Mouse (Mus musculus): ENCODE data around the gene Try10.
"Not testable (repeated sequence)": the region's sequence is repeated elsewhere in the genome, so short reads cannot be mapped to it uniquely, and the experiment has no call there.

The Try10 gene

GRCm38 (mm10) chr6:41353932-41354331 is at the start of gene Try10:
Gene Try10, plus strand, starts transcription at chr6:41354105.
- DNase-seq (ENCODE audit: extremely low read depth, insufficient read length, low spot score): no peak

- DNase-seq (ENCODE audit: extremely low read depth, insufficient read length, low spot score): not testable (repeated sequence)
These were observed 37.2 kb upstream of the Try10 start, which contains the start of gene Try5 for GRCm38 (mm10) chr6:41316741-41317140. Gene Try5, minus strand, starts transcription at chr6:41316841.

GRCm38 (mm10) chr6:41373772-41374171 is 19.9 kb downstream of the Try10 start:
- not testable (repeated sequence) for DNase-seq (ENCODE audit: extremely low read depth, insufficient read length, low spot score)

GRCm38 (mm10) chr6:41377578-41377977 is 23.7 kb downstream of the Try10 start, which contains the start of gene Prss3:
Gene Prss3, minus strand, starts transcription at chr6:41377678.
- DNase-seq (ENCODE audit: extremely low read depth, insufficient read length, low spot score): not testable (repeated sequence)

- DNase-seq (ENCODE audit: extremely low read depth, insufficient read length, low spot score): no peak
These were observed 32.9 kb downstream of the Try10 start for GRCm38 (mm10) chr6:41386781-41387180.

- DNase-seq (ENCODE audit: extremely low read depth, insufficient read length, low spot score): not testable (repeated sequence)
These were observed 37.7 kb downstream of the Try10 start for GRCm38 (mm10) chr6:41391640-41392039.

- not testable (repeated sequence) for DNase-seq (ENCODE audit: extremely low read depth, insufficient read length, low spot score)
These were observed 38.2 kb downstream of the Try10 start, which contains the start of gene Gm5771 for GRCm38 (mm10) chr6:41392056-41392455. Gene Gm5771, plus strand, starts transcription at chr6:41392356.
